Mouse (Mus musculus): ENCODE measurements around the gene Bcl2l2. TPM values are rescaled to one million over a fixed set of nuclear protein-coding genes. Genes with fewer than 3 reads are reported as not detected.
A peak's percentile ranks its signal among the peaks of the same experiment; 100 is the strongest.

The Bcl2l2 gene
- total RNA-seq, 4 experiments from 2014 or later, result 23.8 to 31.4 (median 26.8) TPM

DNA sequence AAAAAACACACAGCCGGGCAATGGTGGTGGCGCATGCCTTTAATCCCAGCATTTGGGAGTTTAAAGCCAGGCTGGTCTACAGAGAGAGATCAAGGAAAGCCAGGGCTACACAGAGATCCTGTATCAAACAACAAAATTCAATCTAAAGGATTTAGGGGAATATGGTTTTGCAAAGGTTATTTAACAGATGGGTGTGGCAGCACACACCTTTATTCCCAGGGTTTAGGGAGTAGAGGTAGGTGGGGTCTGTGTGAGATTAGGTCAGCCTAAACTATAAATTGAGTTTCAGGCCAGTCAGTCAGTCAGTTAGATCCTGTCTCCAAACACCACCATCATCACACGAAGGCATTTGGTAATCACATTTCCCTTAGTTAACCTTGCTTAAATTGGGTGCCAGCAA is 9.0 kb downstream of the Bcl2l2 start, which contains the start of gene Pabpn1:
TSS of gene Pabpn1 (plus strand) at position 301 of the 400 bp plus-strand sequence.
- no peak for DNase-seq (ENCODE audit: low spot score in 2 of 2)

DNA sequence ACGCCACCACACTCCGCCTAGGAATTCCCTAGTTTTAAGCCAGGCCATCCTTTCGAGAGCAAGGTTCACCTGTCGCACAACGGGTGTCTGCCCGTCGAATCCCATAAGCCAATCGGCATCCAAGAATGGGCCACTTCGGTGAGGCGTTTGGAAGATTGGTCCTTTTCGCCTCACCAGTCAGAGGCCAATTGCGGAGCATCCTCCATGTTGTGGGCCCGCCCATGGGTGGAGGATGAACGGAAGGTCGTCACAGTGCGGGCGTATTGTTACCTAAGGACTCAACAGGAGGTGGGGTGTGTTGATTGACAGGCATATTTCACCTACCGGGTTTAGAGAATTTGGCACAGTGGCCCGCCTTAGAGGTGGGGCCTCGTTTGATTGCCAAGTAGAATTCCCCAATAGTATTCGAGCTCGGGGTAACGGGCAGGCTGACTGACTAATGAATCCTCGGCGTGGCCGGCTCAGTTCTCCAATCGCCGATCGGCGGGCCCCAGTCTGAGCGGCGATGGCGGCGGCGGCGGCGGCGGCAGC is 10.5 kb downstream of the Bcl2l2 start:
- DNase-seq (ENCODE audit: low spot score in 2 of 2), result peak; percentile 97 to 98

DNA sequence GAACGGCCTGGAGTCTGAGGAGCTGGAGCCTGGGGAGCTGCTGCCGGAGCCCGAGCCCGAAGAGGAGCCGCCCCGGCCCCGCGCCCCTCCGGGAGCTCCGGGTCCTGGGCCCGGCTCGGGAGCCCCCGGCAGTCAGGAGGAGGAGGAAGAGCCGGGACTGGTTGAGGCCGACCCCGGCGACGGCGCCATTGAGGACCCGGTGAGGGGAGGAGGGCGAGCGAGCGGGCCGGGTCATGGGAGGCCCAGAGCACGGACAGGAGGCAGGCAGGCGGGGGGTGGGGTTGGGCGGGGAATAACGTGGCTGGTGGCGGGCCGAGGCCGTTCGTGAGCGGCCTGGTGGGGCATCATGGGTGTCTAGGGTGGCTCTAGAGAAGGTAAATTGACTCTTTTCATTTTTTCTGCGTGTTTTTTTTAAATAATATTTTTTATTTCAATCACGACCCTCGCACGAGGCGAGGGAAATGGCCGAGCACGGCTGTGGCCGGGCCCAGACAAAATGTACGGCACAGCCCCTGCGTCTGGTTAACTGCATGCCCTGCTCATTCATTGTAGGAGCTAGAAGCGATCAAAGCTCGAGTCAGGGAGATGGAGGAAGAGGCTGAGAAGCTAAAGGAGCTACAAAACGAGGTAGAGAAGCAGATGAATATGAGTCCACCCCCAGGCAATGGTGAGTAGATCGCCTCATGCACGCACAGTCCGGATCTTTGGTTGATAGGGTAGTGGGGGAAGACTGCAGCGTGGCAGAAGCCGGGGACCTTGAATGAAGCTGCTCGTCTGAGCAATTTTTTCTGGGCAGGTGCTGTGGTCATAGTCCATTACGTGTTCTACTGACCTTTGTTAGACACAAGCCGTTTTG is 11.3 kb downstream of the Bcl2l2 start:
- peak; percentile 48 for DNase-seq (ENCODE audit: low spot score in 2 of 2)

DNA sequence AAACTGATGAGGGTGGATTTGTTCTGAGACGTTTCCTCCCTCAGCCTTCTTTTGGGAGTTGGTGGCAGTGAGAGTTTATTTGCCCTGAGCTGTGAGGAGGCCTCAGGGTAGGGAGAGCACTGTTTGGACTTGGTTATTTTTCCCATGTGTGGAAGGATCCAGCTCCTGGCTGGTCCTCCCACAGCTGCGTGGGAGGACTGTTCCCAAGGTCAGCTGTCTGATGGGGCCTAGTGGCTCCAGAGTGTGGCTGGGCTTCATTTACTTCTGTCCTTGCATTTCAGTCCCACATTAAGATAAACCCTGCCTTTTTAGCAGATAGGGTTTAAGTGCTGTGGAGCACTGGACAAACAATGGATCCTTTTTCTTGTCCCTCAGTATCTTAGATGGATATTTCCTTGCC is 14.3 kb downstream of the Bcl2l2 start:
- DNase-seq (ENCODE audit: low spot score in 2 of 2), result no peak

DNA sequence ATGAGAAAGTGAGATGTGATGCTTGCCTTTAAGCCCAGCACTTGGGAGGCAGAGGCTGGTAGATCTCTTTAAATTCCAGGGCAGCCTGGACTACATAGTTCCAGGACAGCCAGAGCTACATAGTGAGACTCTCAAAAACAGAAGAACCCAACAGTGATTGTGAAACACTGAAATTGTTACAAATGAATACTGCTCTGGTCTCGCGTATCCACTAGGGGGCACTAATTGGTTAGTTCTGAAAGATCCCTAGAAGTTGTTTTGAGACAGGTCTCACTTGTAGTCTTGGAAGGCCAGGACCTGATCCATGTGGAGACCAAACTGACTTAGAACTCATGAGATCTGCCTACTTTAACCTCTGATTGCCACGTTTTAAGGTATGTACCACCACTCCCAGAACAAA is 17.2 kb downstream of the Bcl2l2 start:
- DNase-seq (ENCODE audit: low spot score in 2 of 2), result peak in 1 of 2 experiments; percentile 39

DNA sequence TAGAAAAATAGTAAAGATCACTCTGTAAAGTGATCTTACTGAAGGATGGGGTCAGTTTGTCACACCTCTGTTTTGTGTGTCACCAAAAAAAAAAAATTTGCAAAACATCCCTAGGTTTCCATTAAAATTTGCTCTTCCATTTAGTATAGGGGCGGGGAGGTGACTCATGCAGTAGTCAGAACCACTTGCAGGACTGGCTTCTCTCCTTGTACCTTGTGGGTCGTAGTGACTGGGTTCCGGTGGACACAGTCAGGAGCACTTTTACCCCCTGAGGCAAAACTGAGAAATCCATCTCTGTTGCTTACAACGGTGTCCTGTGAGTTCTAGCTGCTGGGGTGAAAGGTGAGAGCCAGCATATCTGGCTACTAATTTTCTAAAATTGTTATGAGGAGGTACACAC is 20.5 kb downstream of the Bcl2l2 start:
- no peak for DNase-seq (ENCODE audit: low spot score in 2 of 2)

DNA sequence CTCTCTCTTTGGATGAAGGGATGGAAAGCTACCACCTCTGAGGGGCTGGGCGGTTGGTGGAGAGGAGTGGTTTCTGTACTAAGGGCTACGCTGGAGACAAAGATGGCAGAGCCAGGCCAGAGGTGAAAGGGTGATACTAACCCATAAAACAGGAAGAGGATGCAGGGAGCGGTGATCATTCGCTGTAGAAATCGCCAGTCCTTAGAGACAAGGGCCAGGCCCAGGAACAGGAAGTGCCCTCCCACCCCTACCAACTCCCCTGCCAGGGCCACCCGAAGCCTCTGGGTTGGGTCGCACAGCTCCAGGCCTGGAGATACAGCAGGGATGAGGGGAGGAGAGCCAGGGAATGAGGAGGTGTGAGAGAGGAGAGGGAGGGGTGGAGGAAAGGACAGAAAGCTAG is 25.5 kb downstream of the Bcl2l2 start:
- no peak for DNase-seq (ENCODE audit: low spot score in 2 of 2)

DNA sequence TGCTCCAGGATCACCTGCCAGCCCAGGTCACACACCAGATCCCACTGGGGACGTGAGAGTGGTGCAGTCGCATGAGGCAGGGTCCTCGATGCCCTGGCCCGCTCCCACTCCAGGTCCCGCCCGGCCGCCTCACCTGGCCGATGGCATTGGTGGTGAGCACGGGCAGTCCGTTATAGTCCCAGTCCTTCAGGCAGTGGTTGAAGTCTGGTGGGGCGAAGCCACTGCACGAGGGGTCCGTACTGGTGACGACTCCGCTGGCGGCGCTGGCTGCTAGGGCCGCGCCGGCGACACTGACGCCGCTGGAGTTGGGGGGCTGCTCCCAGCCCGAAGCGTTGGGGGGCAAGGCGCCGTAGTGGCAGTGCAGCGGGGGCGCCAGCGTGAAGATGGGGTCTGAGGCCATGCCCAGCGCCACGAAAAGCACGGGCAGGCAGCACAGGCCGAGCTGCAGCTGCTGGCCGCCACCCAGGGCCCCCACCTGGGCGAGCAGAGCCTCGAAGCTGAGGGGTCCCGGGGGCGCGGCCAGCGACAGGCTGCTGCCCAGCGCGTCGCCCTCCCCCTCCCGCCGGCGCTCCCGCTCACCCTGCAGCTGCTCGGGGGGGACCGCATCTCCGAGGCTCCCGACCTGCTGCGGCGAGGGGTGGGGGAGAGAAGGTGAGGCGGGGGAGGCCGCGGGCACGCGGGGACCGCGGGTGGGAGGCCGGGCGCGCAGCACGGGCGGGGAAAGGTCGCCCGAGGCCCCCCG is 29.1 kb downstream of the Bcl2l2 start:
- DNase-seq (ENCODE audit: low spot score in 2 of 2), result no peak

DNA sequence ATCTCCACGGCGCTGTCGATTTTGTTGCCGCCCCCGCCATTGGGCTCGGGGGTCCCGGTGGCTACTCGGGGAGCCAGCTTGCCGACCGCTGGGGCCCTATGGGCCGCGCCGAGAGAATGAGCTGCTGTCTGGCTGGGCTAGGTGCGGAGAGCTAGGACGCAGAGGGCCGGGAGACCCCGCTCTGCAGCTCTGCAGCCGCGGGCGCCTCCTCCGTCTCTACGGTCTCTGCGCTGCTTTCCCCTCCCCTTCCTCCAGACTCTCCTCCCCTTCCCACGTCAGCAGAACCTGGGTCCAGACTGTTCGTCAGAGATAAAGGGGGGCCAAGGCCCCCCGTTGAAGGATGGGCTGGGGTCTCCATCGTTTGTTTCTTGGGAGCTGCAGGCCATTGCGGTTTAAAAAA is 29.7 kb downstream of the Bcl2l2 start, which contains the start of gene Slc22a17:
TSS of gene Slc22a17 (minus strand) at position 247 of the 400 bp plus-strand sequence.
- DNase-seq (ENCODE audit: low spot score in 2 of 2), result peak in 1 of 2 experiments; percentile 28

DNA sequence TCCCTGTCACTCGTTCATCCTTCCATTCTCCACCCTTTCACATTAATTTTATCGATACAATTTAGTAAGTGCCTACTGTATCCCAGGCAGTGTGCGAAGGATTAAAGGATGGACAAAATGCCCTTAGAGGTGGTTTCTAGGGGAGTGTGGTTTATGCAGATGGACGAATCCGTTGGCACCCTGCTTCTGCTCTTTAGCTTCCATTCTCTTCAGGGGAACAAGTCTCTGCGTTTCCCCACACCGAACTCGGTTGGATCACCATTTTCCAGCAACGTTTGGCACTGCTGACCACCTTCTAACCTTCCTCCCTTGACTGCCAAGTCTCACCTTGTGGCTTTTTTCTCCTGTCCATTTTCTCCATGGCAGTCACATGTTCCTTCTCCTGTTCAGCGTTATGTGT is 30.2 kb downstream of the Bcl2l2 start:
- DNase-seq (ENCODE audit: low spot score in 2 of 2), result no peak

DNA sequence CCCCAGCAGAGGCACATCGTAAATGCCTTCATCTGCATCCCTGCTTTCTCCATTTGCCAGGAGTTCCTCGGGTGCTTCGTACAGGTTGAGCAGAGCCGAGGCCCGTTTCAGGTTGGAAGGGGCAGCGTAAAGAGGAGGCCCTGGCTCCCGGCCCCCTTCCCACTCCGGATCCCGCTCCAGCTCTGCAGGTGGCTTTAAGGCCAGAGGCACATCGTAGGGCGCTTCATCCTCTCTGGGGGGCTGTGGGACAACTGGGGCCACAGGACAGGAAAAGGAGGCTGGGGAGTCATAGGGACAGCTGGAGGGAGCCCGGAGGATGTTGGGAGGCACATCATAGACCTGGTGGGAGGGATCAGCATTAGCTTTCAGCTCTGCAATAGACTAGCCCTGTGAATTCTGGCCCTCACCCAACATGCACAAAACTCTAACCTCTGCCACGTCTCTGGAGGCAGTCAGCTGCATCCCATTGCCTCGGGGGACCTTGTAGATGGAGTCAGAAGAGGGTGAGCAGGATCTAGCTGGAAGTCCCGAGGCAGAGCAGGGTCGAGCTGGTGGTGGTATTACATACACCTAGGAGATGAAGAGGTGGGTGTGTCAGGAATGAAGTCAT is 37.0 kb downstream of the Bcl2l2 start:
- DNase-seq (ENCODE audit: low spot score in 2 of 2), result no peak

DNA sequence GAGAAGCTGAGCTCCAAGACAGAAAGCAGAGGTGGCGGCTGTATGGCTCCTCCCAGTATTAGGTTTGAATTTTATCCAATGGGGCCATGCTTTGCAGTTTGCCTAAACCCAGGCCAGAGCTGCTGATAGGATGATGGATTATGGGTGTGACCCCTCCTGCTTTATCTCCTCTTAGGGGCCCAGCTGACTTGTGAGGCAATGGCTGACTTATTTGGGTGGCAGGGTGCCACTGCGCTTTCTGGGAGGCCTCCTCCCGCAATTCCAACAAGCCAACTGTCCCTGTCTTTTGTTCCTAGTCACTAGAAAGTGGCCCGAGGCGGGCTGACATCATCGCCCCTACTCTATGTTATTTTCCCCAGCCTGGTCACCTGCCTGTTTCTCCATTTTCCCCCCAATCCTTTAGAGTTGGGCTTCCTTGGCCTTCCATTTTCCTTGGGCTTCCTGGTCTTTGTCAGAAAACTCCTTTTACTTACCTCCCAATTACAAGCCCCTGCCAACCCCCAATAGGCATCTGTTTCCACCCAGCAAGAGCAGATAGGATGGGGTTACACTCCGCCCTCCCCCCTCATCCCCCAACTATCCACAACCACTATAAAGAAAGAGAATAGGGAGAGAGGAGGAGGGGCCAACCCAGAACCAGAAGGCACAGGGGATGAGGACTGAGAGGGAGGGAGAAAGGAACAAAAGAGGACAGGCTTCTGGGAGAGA is 41.6 kb downstream of the Bcl2l2 start:
- DNase-seq (ENCODE audit: low spot score in 2 of 2), result peak; percentile 32 to 44

DNA sequence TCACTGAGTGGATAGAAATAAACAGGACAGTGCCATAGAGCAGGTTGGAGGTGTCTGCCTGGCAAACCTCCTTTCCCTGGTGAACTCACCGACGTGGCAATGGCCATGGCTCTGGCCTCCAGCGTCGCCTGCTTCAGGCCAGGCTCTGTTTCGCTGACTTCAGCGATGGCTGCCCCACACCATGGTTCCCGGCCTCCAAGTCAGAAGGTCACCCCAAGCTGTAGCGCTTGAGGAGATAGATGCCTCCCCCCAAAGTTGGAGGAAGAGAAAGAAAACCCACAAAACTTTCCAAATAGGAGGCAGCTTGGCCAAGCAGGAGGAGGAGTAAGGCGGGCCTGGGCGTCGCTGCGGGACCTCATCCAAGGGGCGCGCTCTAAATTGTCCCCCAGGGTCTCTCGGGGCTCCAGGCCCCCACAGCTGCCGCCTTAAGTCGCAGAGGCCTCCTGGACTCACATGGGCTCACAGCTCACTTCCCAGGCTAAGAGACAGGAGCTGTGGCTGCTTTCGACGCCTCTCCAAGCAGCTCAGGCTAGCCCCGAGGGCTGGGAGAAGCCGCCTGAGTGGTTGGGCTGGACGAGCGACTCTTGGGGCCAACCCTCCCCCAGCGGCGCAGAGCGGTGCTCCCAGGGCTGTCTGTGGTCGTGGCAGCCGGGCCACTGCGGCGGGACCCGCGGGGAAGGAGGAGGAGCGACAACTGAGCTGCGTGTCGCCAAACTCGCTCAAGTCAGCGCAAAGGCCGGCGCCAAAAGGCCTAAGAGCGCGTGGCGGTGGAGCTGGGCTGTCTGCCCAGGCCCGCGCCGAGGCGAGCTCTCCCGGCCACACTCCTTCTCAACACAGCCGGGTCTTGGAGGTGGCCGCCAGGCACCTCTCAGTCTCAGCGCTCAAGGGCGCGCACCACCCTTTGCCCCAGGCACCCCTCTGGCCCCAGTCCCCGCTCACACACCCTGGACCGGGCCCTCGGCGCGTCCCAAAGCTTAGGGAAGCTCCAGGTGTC is 42.5 kb downstream of the Bcl2l2 start, which contains the start of gene Efs:
TSS of gene Efs (minus strand) at position 778 of the 994 bp plus-strand sequence.
- DNase-seq (ENCODE audit: low spot score in 2 of 2), result peak; percentile 42 to 58

DNA sequence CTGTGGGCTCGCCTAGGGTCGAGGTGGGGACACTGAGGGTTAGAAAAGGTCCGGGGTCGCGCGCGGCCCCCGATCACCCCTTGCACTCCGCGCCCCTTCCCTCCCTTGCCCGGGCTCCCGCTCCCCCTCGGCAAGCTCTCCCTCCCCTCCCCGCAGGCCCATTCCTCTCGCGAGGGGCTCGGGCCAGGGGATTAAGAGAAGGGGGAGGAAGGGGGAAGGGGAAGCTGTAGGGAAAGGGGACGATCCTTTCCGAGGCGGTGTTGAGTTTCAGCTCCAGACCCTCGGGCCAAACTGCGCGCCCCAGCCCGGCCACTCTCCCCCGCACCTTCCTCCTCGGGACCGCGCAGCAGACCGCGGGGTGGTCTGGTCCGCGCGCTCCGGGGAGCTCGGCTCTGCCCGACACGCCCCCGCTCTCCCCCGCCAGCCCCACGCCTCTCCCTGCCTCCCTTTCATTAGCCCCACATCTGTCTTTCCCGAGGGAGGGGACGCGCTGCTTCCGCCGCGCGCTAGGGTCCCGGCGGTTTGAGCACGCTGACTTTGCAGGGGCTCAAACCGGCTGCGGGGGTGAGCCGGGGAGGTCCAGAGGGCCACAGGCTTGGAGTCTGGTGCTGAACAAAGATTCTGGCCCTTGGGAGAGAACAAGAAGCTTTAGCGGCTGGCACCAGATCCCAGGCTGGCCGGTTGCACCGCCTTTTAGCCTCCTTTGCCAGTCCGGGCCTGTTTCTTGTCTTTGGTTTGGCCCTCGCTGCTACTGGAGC is 43.4 kb downstream of the Bcl2l2 start:
- DNase-seq (ENCODE audit: low spot score in 2 of 2), result peak; percentile 16 to 36

DNA sequence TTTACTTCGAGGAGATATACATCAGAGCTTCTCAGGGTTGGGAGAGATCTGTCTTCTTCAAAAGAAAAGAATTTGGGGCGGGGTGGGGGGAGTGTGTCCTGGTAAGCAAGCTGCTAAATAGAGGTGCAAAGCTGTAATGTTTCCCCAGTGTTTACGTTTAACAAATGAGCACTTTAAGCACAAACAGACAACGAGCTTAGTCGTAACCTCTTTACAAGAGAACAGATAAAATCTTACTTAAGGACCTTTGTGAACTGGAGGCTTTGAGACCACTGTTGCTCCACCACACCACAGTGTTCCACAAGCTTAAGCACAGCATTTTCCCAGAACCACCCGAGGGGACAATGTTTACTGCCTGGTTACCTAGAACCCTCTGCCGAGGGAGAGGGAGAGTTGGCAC is 44.1 kb downstream of the Bcl2l2 start:
- DNase-seq (ENCODE audit: low spot score in 2 of 2), result no peak

DNA sequence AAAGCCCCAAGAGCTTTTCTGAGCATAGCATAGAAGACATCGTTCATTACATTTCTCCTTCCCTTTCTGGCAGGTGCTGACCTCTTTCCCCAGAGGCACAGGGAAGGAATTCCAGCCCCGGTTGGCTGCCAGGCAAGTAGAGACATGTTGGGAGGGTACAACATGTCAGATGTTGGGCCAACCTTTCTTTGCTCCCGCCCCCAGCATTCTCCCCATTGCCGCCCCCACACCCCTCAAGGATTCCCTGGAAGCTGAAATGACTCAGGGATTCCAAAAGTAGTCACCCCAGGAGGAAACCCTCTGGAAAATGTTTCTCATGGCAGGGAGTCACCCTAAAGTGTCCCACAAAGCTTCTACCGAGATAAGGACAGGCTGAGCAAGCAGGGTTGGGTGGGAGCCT is 46.6 kb downstream of the Bcl2l2 start:
- no peak for DNase-seq (ENCODE audit: low spot score in 2 of 2)

DNA sequence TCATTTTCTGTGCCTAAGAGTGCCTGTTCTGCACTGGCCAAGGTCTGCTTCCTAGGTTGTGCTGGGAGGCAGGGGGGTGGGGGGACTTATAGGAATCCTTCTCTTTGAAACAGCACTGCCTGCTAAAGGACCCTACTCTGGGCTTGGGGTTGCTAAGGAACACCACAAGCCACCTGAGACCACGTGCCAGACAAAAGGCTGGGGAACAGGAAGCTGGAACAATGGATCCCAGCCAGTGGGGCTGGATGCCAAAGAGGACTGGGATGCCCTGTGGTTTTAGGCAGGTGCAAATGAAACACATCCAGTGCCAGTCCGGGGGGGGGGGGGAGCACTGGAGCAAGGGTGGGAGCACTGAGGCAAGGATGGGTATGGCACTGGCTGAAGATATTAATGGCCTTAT is 47.3 kb downstream of the Bcl2l2 start:
- DNase-seq (ENCODE audit: low spot score in 2 of 2), result no peak

DNA sequence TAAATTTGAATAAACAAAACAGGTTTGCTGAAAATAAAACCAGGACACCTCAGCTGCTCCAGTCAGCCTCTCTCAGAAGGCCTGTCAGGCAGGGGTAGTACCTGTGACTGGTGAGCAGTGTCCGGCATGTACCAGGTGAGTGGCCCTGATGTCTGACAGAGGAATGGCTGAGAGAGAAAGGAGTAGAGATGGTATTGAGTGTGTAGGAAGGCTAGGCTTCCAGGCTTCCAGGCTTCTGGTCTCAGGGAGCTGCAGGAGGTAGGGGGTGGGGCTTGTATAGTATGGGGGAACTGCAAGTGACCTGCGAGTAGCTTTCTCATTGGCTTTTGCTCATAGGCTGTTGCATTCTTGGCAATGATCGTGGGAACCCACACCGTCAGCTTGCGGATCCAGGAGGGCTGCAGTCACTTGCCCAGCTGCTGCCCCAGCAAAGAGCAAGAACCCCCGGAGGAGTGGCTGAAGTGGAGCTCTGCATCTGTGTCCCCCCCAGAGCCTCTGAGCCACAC is 49.5 kb downstream of the Bcl2l2 start, which contains the start of gene Il25:
TSS of gene Il25 (plus strand) at position 51 of the 506 bp plus-strand sequence.
- DNase-seq (ENCODE audit: low spot score in 2 of 2), result no peak

Data from gastrocnemius, adult 8-10 months (tissue).